Mouse (Mus musculus) lung, embryonic 14.5 days (tissue): ENCODE measurements at regions not wholly inside any gene's neighbourhood (a gene's known extent, or its start where the extent isn't known, plus 50 kb on each side); places are given as distances from the start of the nearest gene placed in this dataset.

Source experiments
- ATAC-seq: fragments of 200-750 bp; cut with Nextera tagmentation; 2 replicates; pipeline ENCODE4 v1.8.0; 2017; ENCODE audit warnings: mild to moderate bottlenecking, moderate TSS enrichment, moderate library complexity; ENCODE audit not compliant: insufficient read depth
- DNase-seq: peaks from one replicate; pipeline ENCODE4 v3.0.0-alpha.2; 2015
- H3K27ac ChIP-seq: fragments of 300-500 bp; sonication (generic); 2 replicates; pipeline ENCODE4 v1.5.1; 2014; ENCODE audit warnings: low read depth, mild to moderate bottlenecking, moderate library complexity
- H3K27me3 ChIP-seq: fragments of 300-500 bp; sonication (generic); 2 replicates; pipeline ENCODE4 v1.6.1; 2014; ENCODE audit warnings: low read length, control low read depth; ENCODE audit not compliant: insufficient read depth
- H3K36me3 ChIP-seq: fragments of 300-500 bp; sonication (generic); 2 replicates; pipeline ENCODE4 v1.6.1; 2014; ENCODE audit warnings: control low read depth; ENCODE audit not compliant: insufficient read depth
- H3K4me1 ChIP-seq: fragments of 300-500 bp; sonication (generic); 2 replicates; pipeline ENCODE4 v1.6.1; 2014; ENCODE audit warnings: antibody characterized with exemption, control low read depth; ENCODE audit not compliant: insufficient read depth
- H3K4me2 ChIP-seq: fragments of 300-500 bp; sonication (generic); 2 replicates; pipeline ENCODE4 v1.6.1; 2014; ENCODE audit warnings: mild to moderate bottlenecking
- H3K4me3 ChIP-seq: fragments of 300-500 bp; sonication (generic); 2 replicates; pipeline ENCODE4 v1.5.1; 2014; ENCODE audit warnings: low read depth, low read length
- H3K9ac ChIP-seq: fragments of 300-500 bp; sonication (generic); 2 replicates; pipeline ENCODE4 v1.6.1; 2014
- H3K9me3 ChIP-seq: fragments of 300-500 bp; sonication (generic); 2 replicates; pipeline ENCODE4 v1.6.1; 2016; ENCODE audit warnings: low read depth, low read length, control low read depth
- CTCF ChIP-seq: IDR thresholded peaks from 2 replicates; pipeline ENCODE4 v1.5.1; 2016; ENCODE audit warnings: antibody characterized with exemption, low read depth
- WGBS: fragments of 180-500 bp; shearing (Covaris S2); extraction: QIAGEN DNeasy Blood & Tissue Kit; methylation state at CpG from one replicate; pipeline ENCODE4 v1.1.7; 2014; 5-methylcytosine and 5-hydroxymethylcytosine counted together

GRCm38 (mm10) chr19:30371901-30372300 lies 139.2 kb downstream of the Mbl2 start:
- no peaks in the 10 kb centered on the region for H3K27me3 ChIP-seq
- TF ChIP-seq CTCF: no peak
- ATAC-seq: no peak
- WGBS: 37% methylated on average over 5 of the region's 5 CpGs
- no peaks in the 10 kb centered on the region for H3K9me3 ChIP-seq
- H3K4me1 ChIP-seq: no peaks in the 10 kb centered on the region; the same call in 1 of the 2 replicates
- H3K4me3 ChIP-seq: no peak overlapping the region
- no peak overlapping the region for H3K27ac ChIP-seq
- no peaks in the 10 kb centered on the region for H3K36me3 ChIP-seq
- DNase-seq: peak; percentile 30
- no peak overlapping the region for H3K9ac ChIP-seq
- H3K4me2 ChIP-seq: no peak overlapping the region

DNA sequence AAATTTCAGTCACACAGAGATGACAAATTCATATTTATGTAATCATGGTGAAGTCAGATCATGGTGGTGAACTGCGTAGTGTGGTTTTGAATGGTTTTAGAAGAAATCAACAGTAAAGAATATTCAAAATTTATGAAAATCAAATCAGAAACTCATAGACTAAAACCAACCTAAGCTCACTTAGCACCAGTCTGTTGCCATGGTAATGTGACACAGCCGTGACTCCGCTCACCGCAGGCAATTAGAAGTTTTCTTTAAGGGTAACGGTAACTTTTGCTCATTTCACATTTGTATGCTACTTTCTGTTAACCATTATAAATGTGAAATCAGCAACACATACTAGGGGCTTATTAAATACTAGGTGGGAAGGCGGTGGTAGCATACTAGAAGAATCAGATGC lies 147.0 kb downstream of the Mbl2 start:
- Histone ChIP-seq H3K4me1 (no peaks in the 10 kb centered on the region), H3K36me3 (no peaks in the 10 kb centered on the region), H3K27me3 (no peaks in the 10 kb centered on the region), H3K9ac (no peak overlapping the region), H3K27ac (no peak overlapping the region), H3K9me3 (no peaks in the 10 kb centered on the region), H3K4me2 (no peak overlapping the region), H3K4me3 (no peak overlapping the region)
- 58% methylated on average over 6 of the region's 6 CpGs for WGBS
- no peak for TF ChIP-seq CTCF
- ATAC-seq (no peak), DNase-seq (no peak)

DNA sequence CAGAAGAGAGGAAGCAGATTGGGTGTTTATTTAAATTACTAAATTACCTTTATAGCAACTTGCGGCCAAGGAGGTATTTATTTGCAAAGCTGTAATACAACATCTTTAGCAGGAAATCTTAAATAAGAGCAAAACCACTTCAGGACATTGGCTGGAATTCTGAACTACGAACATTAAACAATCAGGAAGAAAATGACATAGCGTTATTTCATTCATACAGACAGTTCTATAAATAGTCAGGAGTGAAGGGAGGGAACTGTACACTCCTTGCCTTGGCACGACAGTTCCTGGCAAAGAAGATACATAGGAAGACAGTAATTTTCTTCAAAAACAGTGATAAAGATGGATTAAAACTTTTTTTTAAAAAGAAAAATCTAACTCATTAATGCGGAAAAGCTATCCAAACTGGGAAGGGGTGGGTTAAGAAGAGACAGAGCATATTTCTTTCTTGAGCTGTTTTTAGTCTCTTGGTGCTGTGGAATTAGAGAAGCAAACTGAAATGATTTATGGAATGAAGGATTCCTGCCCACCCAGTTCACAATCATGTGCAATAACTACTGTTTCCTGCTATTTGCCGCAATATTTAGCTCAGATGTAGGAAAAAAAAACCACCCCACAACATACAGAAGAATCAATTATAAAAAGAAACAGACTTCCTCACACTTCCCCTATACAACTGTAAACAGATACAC lies 147.9 kb downstream of the Mbl2 start:
- H3K9me3 ChIP-seq: no peaks in the 10 kb centered on the region
- 24% methylated on average over 6 of the region's 6 CpGs for WGBS
- DNase-seq (peak; percentile 30), ATAC-seq (no peak)
- H3K27me3 ChIP-seq: no peaks in the 10 kb centered on the region
- no peaks in the 10 kb centered on the region for H3K4me1 ChIP-seq
- H3K36me3 ChIP-seq: no peaks in the 10 kb centered on the region
- peak overlapping the region; percentile 23; the same call in 1 of the 2 replicates for H3K4me2 ChIP-seq
- H3K27ac ChIP-seq: no peak overlapping the region
- no peak overlapping the region for H3K9ac ChIP-seq
- no peak overlapping the region for H3K4me3 ChIP-seq
- no peak for TF ChIP-seq CTCF

GRCm38 (mm10) chr19:30393791-30394190 lies 155.7 kb downstream of the Dkk1 start:
- WGBS: 22% methylated on average over 5 of the region's 5 CpGs
- H3K9ac ChIP-seq: no peak overlapping the region
- no peaks in the 10 kb centered on the region for H3K36me3 ChIP-seq
- H3K27ac ChIP-seq: no peak overlapping the region
- H3K4me3 ChIP-seq: no peak overlapping the region
- TF ChIP-seq CTCF: no peak
- DNase-seq (peak; percentile 51), ATAC-seq (no peak)
- H3K4me1 ChIP-seq: no peaks in the 10 kb centered on the region
- H3K9me3 ChIP-seq: no peaks in the 10 kb centered on the region
- H3K4me2 ChIP-seq: no peak overlapping the region
- H3K27me3 ChIP-seq: no peaks in the 10 kb centered on the region

- WGBS: 80% methylated on average over 6 of the region's 6 CpGs
- no peak overlapping the region for H3K4me2 ChIP-seq
- no peaks in the 10 kb centered on the region for H3K27me3 ChIP-seq
- DNase-seq (no peak), ATAC-seq (no peak)
- no peak overlapping the region for H3K4me3 ChIP-seq
- H3K36me3 ChIP-seq: no peaks in the 10 kb centered on the region
- no peaks in the 10 kb centered on the region for H3K4me1 ChIP-seq
- no peak overlapping the region for H3K27ac ChIP-seq
- TF ChIP-seq CTCF: no peak
- no peak overlapping the region for H3K9ac ChIP-seq
- H3K9me3 ChIP-seq: no peaks in the 10 kb centered on the region
Observed at GRCm38 (mm10) chr19:30406943-30407342, 142.5 kb downstream of the Dkk1 start.

DNA sequence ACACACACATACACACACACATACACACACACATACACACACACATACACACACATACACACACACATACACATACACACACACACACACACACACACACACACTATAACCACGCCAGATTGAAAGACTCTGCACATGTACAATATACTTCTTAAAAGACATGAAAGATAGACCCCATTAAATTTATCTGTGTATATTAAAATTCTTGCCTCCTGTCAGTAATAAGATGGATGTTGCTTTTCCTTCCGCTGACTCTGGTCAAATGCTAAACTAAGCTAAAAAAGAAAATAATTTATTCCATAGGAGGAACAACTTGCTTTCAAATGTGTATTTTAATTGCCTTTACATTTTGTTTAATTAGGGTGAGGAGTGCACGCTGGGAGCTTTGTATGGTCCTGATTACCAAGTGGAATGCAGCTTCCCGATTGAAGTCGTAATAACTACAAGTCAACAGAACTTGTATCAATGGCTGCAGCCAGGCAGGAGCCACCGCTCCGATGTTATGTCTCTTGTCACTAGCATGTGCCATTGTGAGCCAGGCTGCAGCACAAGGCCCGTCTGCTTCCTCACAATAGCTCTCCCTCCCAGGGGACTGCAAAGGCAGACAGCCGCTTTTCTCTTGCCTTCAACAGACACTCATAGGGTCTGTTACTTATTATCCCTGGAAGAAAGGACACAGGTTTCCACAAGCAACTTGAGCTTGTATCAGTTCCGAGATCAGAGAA lies 129.7 kb downstream of the Dkk1 start:
- ATAC-seq (no peak), DNase-seq (peak; percentile 49)
- no peak overlapping the region for H3K27ac ChIP-seq
- WGBS: 12% methylated on average over 10 of the region's 10 CpGs
- H3K9me3 ChIP-seq: no peaks in the 10 kb centered on the region
- peak overlapping the region; percentile 10; the same call in 1 of the 2 replicates for H3K4me2 ChIP-seq
- no peak for TF ChIP-seq CTCF
- H3K36me3 ChIP-seq: no peaks in the 10 kb centered on the region
- H3K9ac ChIP-seq: no peak overlapping the region
- no peak overlapping the region for H3K4me3 ChIP-seq
- no peaks in the 10 kb centered on the region for H3K27me3 ChIP-seq
- no peaks in the 10 kb centered on the region for H3K4me1 ChIP-seq

DNA sequence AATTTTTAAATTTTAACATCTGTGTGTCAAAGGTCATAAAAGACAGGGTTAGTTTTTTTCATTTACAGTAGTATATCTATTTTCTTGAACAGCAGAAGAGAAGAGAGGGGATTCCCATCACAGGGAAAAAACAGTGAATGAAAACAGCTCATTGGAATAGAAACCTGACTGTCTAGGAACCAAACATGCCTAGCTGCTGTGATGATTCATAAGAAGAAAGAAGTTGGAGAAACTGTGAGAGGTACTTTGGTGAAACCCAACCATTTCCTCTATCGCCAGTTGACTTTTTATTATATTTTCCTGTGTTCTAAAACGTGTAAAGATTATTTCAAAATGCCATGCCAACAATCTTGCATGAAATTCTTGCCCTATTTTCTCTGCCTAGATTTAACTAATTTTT lies 123.8 kb downstream of the Dkk1 start:
- Histone ChIP-seq H3K27ac (no peak overlapping the region), H3K36me3 (no peaks in the 10 kb centered on the region), H3K4me2 (no peak overlapping the region), H3K9ac (no peak overlapping the region), H3K4me1 (no peaks in the 10 kb centered on the region), H3K4me3 (no peak overlapping the region), H3K27me3 (no peaks in the 10 kb centered on the region), H3K9me3 (no peaks in the 10 kb centered on the region)
- TF ChIP-seq CTCF: no peak
- ATAC-seq (no peak), DNase-seq (no peak)
- 75% methylated on average over 2 of the region's 2 CpGs for WGBS
